Mouse (Mus musculus): ENCODE data around the gene Slx4. TPM values are rescaled to one million over a fixed set of nuclear protein-coding genes. Genes with fewer than 3 reads are reported as not detected.

Gene Slx4
- total RNA-seq, 2 experiments from 2014 or later: 7.0 to 7.1 TPM

Other genes with a start within 250 kb of the Slx4 start
- gene Olfr15, start 172.9 kb downstream of the Slx4 start, total RNA-seq (2021): not detected
- gene Zfp174, start 156.5 kb downstream of the Slx4 start, total RNA-seq (2021): 1 to 10 TPM; 1.4 to 1.6 TPM
- gene Naa60, start 131.4 kb downstream of the Slx4 start, total RNA-seq (2021): 10 to 100 TPM; 50.1 to 53.6 TPM
- gene Zfp597, start 119.2 kb downstream of the Slx4 start, total RNA-seq (2021): 10 to 100 TPM; 11.1 to 11.8 TPM
- under 1 TPM in 1 of 2 experiments, not detected in 1; 0.60 TPM for gene Gm20695, start 119.1 kb downstream of the Slx4 start, total RNA-seq (2021)
- 1 to 10 TPM; 2.7 to 6.9 TPM for gene 1700037C18Rik, start 95.1 kb downstream of the Slx4 start, total RNA-seq (2021)
- 10 to 100 TPM; 10.5 to 11.6 TPM for gene Cluap1, start 95.0 kb downstream of the Slx4 start, total RNA-seq (2021)
- gene Nlrc3, start 27.1 kb downstream of the Slx4 start, total RNA-seq (2021): 1 to 10 TPM; 1.0 to 1.1 TPM
- not detected for gene Dnase1, start 33.2 kb upstream of the Slx4 start, total RNA-seq (2021)
- 100 to 1,000 TPM; 155 TPM for gene Trap1, start 74.1 kb upstream of the Slx4 start, total RNA-seq (2021)
- gene Crebbp, start 210.2 kb upstream of the Slx4 start, total RNA-seq (2021): 10 to 100 TPM; 40.5 to 42.9 TPM